Mouse (Mus musculus) small intestine, adult 2 months (tissue): ENCODE measurements around the gene L1td1. TPM values are rescaled to one million over a fixed set of nuclear protein-coding genes. Genes with fewer than 3 reads are reported as not detected.

ENCODE experiments used
- H3K27ac ChIP-seq: fragments of 200-500 bp; 2 replicates; pipeline ENCODE4 v1.5.1; 2012; ENCODE audit warnings: low read depth, low read length, control low read depth, inconsistent platforms; ENCODE audit not compliant: insufficient read depth
- H3K27me3 ChIP-seq: fragments of 200-500 bp; 2 replicates; pipeline ENCODE4 v1.6.1; 2012; ENCODE audit warnings: mild to moderate bottlenecking, moderate library complexity, low read length, inconsistent platforms; ENCODE audit not compliant: control insufficient read depth, insufficient read depth
- H3K36me3 ChIP-seq: fragments of 200-500 bp; 2 replicates; pipeline ENCODE4 v1.6.1; 2012; ENCODE audit warnings: mild to moderate bottlenecking, low read length, control low read depth, inconsistent platforms; ENCODE audit not compliant: control insufficient read depth, insufficient read depth
- H3K4me1 ChIP-seq: fragments of 200-500 bp; 2 replicates; pipeline ENCODE4 v1.6.1; 2012; ENCODE audit warnings: low read length, inconsistent platforms, mixed read lengths; ENCODE audit not compliant: control insufficient read depth, insufficient read depth, insufficient read length
- H3K4me3 ChIP-seq: fragments of 200-500 bp; 2 replicates; pipeline ENCODE4 v1.5.1; 2012; ENCODE audit warnings: low read depth, mild to moderate bottlenecking, control low read depth, inconsistent platforms, low read length, moderate library complexity
- CTCF ChIP-seq: fragments of 200-500 bp; IDR thresholded peaks from 2 replicates; pipeline ENCODE4 v1.5.1; 2012; ENCODE audit warnings: low read depth, mild to moderate bottlenecking, control low read depth, inconsistent platforms, low read length, moderate library complexity, mixed read lengths; ENCODE audit not compliant: insufficient replicate concordance, insufficient read length; ENCODE audit errors: extremely low read depth
- POLR2A ChIP-seq: fragments of 200-500 bp; IDR thresholded peaks from 2 replicates; pipeline ENCODE4 v1.6.1; 2012; ENCODE audit warnings: low read depth, mild to moderate bottlenecking, control low read depth, inconsistent platforms, low read length, moderate library complexity
- WGBS: fragments of 180-500 bp; shearing (Covaris S2); methylation state at CpG from one replicate; pipeline ENCODE4 v1.1.7; 2018; 5-methylcytosine and 5-hydroxymethylcytosine counted together
- polyA plus RNA-seq: library from polyadenylated mRNA; depleted of rRNA; stranded (reverse); fragments of >200 nt; gene quantifications from 2 replicates; pipeline ENCODE4 v1.2.3, GENCODE M21; 2012

L1td1 gene
- polyA plus RNA-seq, 1 experiment = not detected

- no peaks in the 10 kb centered on the region for H3K27me3 ChIP-seq
- no peaks in the 10 kb centered on the region for H3K36me3 ChIP-seq
- no peak overlapping the region for H3K4me3 ChIP-seq
- H3K4me1 ChIP-seq = no peaks in the 10 kb centered on the region
- no peak overlapping the region for H3K27ac ChIP-seq
- 77% methylated on average over 3 of the region's 3 CpGs for WGBS
- no peak for TF ChIP-seq POLR2A
- TF ChIP-seq CTCF = no peak
These were observed 16.8 kb downstream of the L1td1 start for GRCm38 (mm10) chr4:98743209-98743905.

DNA sequence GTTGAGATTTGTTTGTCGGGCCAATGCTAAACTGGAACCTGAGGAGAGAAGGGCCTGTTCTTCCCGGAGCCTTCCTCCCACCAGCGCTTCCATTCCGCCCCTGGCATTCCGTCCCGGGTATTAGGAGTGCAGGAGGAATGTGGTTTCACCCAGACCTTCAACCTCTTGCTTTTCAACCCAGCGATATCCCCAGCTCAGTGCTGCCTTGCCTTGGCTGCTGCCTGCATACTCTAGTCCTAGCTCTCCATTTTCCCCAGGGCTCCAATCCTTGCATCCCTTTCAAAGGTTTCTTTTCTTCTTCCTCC, 17.3 kb downstream of the L1td1 start:
- no peaks in the 10 kb centered on the region for H3K36me3 ChIP-seq
- no peak overlapping the region for H3K27ac ChIP-seq
- TF ChIP-seq CTCF = no peak
- no peak for TF ChIP-seq POLR2A
- H3K27me3 ChIP-seq = no peaks in the 10 kb centered on the region
- H3K4me3 ChIP-seq = no peak overlapping the region
- 34% methylated on average over 7 of the region's 7 CpGs for WGBS
- no peaks in the 10 kb centered on the region for H3K4me1 ChIP-seq

DNA sequence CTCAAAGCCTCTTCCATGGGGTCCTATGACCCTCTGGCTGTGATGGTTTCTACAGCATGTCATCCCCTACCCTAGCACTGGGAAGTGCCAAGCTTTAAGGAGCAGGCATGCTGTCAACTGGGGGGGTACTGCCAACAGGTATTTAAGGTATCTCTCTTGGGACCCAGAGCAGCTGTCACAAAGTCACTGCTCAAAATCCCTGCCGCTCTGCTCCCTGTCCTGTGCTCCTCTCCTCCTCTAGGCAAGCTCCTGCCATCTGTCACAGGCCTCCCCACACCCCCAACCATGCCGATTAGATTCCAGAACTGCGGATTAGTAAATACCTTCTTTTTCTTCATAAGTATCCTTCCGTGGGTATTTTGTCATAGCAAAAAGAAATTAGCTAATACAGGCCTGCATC, 27.9 kb downstream of the L1td1 start:
- H3K36me3 ChIP-seq = no peaks in the 10 kb centered on the region
- no peaks in the 10 kb centered on the region for H3K4me1 ChIP-seq
- TF ChIP-seq POLR2A (no peak), CTCF (no peak)
- WGBS = 88% methylated on average over 4 of the region's 4 CpGs
- H3K4me3 ChIP-seq = no peak overlapping the region
- no peaks in the 10 kb centered on the region for H3K27me3 ChIP-seq
- H3K27ac ChIP-seq = no peak overlapping the region

DNA sequence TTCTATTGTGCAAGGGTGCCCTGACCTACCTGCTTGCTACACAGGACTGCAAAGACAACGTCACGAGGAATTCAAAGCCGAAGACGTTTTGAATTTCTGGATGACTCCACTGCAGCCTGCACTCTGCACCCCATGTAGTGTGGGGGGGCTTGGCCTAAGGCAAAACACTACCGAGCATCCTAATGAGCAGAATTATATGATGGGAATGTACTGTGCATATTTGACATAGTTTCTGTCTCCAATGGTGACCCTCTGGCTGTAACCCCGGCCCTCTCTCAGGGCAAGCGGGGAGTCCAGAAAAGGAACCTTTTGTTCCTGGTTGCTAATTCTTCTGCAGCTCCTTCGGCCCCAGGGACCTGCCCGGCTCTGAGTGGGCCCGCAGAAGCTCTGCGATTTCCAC, 29.6 kb downstream of the L1td1 start:
- TF ChIP-seq POLR2A (no peak), CTCF (no peak)
- 76% methylated on average over 11 of the region's 11 CpGs for WGBS
- no peaks in the 10 kb centered on the region for H3K36me3 ChIP-seq
- H3K4me3 ChIP-seq = no peak overlapping the region
- H3K27me3 ChIP-seq = no peaks in the 10 kb centered on the region
- H3K4me1 ChIP-seq = no peaks in the 10 kb centered on the region
- no peak overlapping the region for H3K27ac ChIP-seq

GRCm38 (mm10) chr4:98758012-98758821, 31.7 kb downstream of the L1td1 start:
- 55% methylated on average over 4 of the region's 4 CpGs for WGBS
- no peak overlapping the region for H3K27ac ChIP-seq

GRCm38 (mm10) chr4:98758872-98759518, 32.5 kb downstream of the L1td1 start:
- TF ChIP-seq CTCF = no peak
- TF ChIP-seq POLR2A = no peak
- Histone ChIP-seq H3K4me1 (no peaks in the 10 kb centered on the region), H3K4me3 (no peak overlapping the region), H3K27me3 (no peaks in the 10 kb centered on the region), H3K36me3 (no peaks in the 10 kb centered on the region), H3K27ac (no peak overlapping the region)
- WGBS = 77% methylated on average over 3 of the region's 3 CpGs

More at GRCm38 (mm10) chr4:98758012-98758821, 31.7 kb downstream of the L1td1 start:
- Histone ChIP-seq H3K4me1 (no peaks in the 10 kb centered on the region), H3K27me3 (no peaks in the 10 kb centered on the region), H3K36me3 (no peaks in the 10 kb centered on the region), H3K4me3 (no peak overlapping the region)
- TF ChIP-seq POLR2A = no peak
- TF ChIP-seq CTCF = no peak
